Mouse (Mus musculus): ENCODE measurements around the gene Chn2.

DNA sequence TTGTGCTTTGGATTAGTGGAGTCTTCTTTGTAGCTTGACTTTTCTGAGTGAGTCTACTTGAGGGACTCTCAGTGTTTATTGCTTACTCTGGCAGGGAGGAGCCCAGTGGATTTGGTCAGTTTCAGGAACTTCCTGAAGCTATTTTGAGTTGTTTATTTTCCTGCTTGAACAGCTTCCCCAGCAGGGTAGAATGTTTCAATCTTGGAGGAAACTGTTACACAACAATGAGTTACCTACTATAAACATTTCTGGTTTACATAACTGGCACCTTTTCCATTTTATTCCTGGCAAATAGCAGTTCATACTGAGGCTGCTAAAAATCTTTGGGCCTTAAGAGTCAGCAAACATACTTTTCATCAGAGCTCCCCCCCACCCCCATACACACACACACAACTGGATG lies 9.0 kb upstream of the Chn2 start:
- no peak for TF ChIP-seq POLR2A (IDR thresholded peaks at IDR 0.05; ENCODE audit: control insufficient read depth in 1 of 2, insufficient read depth in 1 of 2, low read depth in 1 of 2, low read length in 2 of 2, poor library complexity in 1 of 2)
- TF ChIP-seq ZNF384 (IDR thresholded peaks at IDR 0.05; ENCODE audit: low read depth, low read length): no peak
- TF ChIP-seq MAFK (IDR thresholded peaks at IDR 0.05; ENCODE audit: borderline replicate concordance, low read depth, low read length): no peak
- no peak for TF ChIP-seq ZC3H11A (IDR thresholded peaks at IDR 0.05; ENCODE audit: low read depth, low read length)
- no peak for TF ChIP-seq ZMIZ1 (IDR thresholded peaks at IDR 0.05; ENCODE audit: low read depth, low read length)
- no peak for TF ChIP-seq E2F4 (IDR thresholded peaks at IDR 0.05; ENCODE audit: borderline replicate concordance, low read depth, low read length)
